Mouse (Mus musculus) embryo, embryonic 10.5 days (tissue): ENCODE data around the gene Mical1.

ENCODE experiments used
- DNase-seq: peaks from one replicate; pipeline ENCODE4 v3.0.0-alpha.2; 2015; ENCODE audit warnings: low spot score

Mical1 gene

DNA sequence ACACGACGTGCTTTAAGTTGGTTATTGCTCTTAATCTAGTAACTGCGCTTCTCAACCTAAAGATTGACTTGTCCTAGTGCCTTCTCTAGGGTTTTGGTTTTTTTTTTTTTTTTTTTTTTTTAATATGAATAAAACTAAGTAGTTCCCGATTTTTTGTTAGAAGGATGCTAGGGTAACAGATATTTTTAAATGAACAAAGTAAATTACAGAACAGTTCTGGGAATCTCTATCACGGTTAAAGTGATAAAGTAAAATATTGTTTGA, 44.2 kb downstream of the Mical1 start:
- DNase-seq: no peak

DNA sequence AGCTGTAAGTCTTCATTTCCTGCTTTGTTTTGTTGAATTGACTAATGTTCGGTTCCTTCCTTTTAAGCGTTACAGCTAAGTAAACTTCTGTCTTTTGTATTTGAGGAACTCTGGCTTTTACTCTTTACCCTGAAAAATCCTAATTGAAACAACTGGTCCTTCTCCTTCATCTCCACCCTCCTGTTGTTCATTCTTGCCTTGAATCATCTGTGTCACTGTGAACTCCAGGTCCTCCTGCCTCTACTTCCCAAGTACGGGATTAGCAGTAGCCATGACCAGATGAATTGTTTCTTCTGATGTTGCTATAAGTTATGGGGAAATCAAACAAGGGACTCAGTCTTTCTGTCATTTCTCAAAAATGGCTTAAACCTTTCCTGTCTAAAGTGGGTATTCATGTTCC, 47.3 kb downstream of the Mical1 start:
- no peak for DNase-seq

DNA sequence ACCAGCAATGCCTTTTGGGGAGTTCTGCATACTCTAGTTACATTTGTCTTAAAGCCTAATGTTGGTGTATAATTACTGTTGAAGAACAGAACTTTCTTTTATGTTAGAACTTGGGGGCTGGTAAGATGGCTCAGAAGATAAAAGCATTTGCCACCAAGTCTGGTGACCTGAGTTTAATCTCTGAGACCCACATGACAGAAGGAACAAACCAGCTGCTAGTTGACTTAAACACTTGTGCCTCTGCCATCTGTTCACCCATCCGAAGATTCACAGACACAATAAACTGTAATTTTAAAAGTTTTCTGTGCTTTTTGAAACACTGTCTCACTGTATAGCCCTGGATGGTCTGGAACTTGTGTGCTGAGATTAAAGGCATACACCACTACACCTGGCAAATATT, 49.6 kb downstream of the Mical1 start:
- DNase-seq: no peak

DNA sequence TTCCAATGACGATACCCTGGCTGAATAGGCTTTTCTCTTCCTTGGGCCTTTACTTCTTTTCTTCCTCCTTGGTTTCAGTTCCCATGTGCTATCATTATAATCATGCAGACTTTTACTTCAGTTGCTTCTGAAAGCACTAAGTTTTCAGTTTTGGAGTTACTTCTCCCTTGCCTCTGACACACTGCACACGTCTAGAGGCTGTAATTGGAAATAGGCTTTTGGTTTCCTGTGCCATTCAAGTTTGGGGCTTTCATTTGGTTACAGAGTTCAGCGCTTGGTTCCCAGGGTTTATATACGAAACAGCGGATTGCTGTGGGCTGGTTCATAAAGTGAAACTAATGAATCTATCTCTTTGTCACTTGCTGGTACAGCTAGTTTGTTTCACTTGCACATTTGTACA, 53.9 kb downstream of the Mical1 start:
- DNase-seq: no peak

DNA sequence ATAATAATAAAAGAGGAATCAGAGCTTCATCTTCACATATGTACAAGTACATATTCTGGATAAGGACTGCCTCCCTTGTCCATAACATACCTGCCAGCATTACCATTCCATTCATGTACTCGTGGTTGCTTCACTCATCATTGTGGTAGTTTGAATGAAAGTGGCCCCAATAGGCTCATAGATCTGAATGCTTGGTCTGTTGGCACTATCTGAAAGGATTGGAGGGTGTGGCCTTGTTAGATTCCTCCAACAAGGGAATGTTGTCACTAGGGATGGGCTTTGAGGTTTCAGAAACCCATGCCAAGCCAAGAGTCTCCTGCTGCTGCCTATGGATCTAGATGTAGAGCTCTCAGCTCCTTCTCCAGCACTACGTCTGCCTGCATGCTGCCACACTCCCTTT, 59.9 kb downstream of the Mical1 start:
- no peak for DNase-seq
